Mouse (Mus musculus): ENCODE measurements at regions not wholly inside any gene's neighbourhood (a gene's known extent, or its start where the extent isn't known, plus 50 kb on each side); places are given as distances from the start of the nearest gene placed in this dataset.

DNA sequence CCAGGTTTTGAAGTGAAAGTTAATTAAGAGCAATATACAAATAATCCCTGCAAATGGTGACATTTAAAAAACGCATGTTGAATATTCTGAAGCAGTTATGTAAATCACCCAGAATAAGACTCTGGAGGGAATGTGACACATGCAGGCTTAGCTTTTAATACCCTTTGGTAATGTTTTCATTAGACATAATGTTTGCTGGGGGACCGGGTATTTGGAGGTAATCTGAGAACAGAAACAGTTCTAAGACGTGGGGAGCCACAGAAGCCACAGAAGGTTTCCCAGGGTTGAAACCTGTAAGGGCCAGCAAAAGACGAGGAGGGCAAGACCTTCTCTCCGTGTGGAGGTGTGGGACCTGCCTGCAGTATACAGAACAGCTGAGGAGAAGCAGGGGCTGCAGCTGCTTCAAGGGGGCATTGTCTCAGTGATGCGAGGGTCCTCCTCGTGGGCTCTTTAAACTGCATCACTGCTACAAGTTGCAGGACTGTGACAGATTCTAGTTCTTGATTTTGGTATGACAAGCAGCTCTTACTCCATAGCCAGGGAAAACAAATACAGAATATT is 184.9 kb downstream of the Brms1l start:
- TF ChIP-seq POLR2A (IDR thresholded peaks at IDR 0.05; ENCODE audit: low read depth, low read length) (no peak), CTCF (IDR thresholded peaks at IDR 0.05; ENCODE audit: extremely low read depth, insufficient read length, insufficient replicate concordance, low read depth, low read length) (no peak)

Measured in small intestine, adult 2 months (tissue).